Mouse (Mus musculus) E14TG2a.4 (cell line): Measurements from ENCODE around the gene Astl.

ENCODE experiments used
- CTCF ChIP-seq: conservative IDR thresholded peaks from 2 replicates; pipeline ENCODE4 v1.5.1; 2014; ENCODE audit warnings: low read length
- NANOG ChIP-seq: IDR thresholded peaks from 2 replicates; pipeline ENCODE4 v1.6.1; 2014; ENCODE audit warnings: borderline replicate concordance, low read length, mixed read lengths
- POU5F1 ChIP-seq: IDR thresholded peaks from 2 replicates; pipeline ENCODE4 v1.6.1; 2014; ENCODE audit warnings: low read length, borderline replicate concordance

DNA sequence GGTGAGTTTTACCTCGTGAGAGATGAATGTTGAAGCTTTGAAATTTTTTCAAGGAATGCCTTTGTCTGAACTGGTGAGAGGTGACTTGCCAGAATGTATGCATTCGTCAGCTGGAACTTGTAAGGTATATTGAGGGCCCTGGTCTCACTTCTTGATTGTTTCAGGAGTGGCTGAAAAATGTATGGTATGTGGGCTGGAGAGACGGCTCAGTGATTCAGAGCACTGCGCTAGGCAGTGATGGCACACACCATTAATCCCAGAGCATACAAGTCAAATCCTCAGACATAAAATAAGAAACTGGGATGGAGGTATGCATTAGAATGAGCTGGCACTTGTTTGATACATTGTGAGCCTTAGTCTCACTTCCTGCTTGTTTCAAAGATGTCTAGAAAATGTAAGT, 46.2 kb upstream of the Astl start:
- TF ChIP-seq CTCF (no peak), POU5F1 (no peak), NANOG (no peak)
